Mouse (Mus musculus) E14TG2a.4 (cell line): Measurements from ENCODE around the gene Abi3.

Experiments
- CTCF ChIP-seq: conservative IDR thresholded peaks from 2 replicates; pipeline ENCODE4 v1.5.1; 2014; ENCODE audit warnings: low read length
- NANOG ChIP-seq: IDR thresholded peaks from 2 replicates; pipeline ENCODE4 v1.6.1; 2014; ENCODE audit warnings: borderline replicate concordance, low read length, mixed read lengths
- POU5F1 ChIP-seq: IDR thresholded peaks from 2 replicates; pipeline ENCODE4 v1.6.1; 2014; ENCODE audit warnings: low read length, borderline replicate concordance

GRCm38 (mm10) chr11:95792950-95793509 is 49.2 kb downstream of the Abi3 start:
- TF ChIP-seq CTCF = no peak
- no peak for TF ChIP-seq NANOG
- no peak for TF ChIP-seq POU5F1
